Mouse (Mus musculus) frontal cortex, adult (tissue): ENCODE measurements around the gene Pex3.

Experiments
- ATAC-seq: cut with Nextera tagmentation; 2 replicates; pipeline ENCODE4 v1.9.2; 2017; ENCODE audit warnings: mild to moderate bottlenecking, moderate library complexity, mixed read lengths; ENCODE audit not compliant: low TSS enrichment

The Pex3 gene

GRCm38 (mm10) chr10:13536706-13537105 lies 16.2 kb downstream of the Pex3 start:
- no peak for ATAC-seq

DNA sequence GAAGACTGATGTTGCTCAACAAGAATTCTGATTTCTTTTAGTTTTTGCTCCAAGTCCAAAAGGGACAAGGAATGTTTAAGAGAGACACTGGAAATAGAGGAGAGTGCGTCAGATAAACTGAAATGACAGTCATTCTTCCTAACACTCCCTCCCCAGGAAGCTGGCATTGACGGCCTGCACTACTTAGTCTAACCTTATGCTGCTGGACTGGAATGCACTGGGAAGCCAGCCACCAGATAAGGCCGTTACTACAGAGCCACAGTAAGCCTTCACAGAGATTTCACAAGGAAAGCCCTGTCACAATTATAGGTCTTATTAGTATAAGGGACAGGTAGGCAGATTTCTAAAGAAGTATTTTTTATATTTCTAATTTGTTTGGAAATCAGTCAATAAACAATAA lies 18.2 kb downstream of the Pex3 start:
- ATAC-seq = no peak

GRCm38 (mm10) chr10:13528155-13528554 lies 24.8 kb downstream of the Pex3 start:
- no peak for ATAC-seq

- ATAC-seq = no peak
Measured at GRCm38 (mm10) chr10:13521857-13522256, 31.1 kb downstream of the Pex3 start.

DNA sequence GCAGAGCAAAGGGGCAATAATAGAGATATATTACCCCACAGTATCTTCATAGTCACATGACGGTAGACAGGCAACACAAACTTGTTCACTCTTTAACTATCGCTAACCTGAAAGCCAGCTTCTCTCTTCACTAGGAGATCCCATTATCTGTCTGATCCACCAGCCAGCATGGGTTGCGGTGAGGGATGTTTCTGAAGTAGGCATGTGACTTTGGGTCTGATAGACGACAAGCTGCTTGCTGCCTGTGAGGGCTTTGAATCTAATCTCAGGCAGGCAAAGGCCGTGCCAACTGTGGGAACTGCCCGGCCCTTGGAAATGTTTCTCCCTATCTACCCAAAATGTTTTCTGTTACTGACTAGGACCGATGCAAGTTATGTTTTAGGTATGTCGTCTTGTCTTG lies 50.6 kb downstream of the Pex3 start:
- no peak for ATAC-seq

- ATAC-seq = peak; percentile 40; the same call in 1 of the 2 replicates
Measured at GRCm38 (mm10) chr10:13501533-13501932, 51.4 kb downstream of the Pex3 start.

- ATAC-seq = peak; percentile 97
Measured at GRCm38 (mm10) chr10:13500938-13501496, 51.9 kb downstream of the Pex3 start.

DNA sequence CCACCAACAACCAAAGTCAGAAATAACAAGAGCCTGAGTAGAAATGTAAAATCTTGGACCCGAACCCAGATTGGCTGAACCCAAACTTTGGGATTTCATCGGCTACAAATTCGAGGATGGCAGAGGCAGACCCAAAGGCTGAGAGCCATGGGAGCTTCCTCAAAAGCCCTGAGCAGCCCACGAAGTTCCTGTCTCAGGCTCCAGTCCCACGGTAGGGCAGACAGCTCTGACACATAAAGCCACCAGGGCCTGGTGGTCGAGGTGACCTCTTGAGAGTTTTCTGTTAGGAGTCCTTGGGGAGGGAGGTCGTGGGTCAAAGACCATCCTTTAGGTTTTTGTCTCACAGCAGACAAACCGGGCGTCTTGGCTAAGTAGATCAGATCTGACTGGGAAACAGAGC lies 52.5 kb downstream of the Pex3 start:
- peak; percentile 9; the same call in 1 of the 2 replicates for ATAC-seq

GRCm38 (mm10) chr10:13499331-13499730 lies 53.6 kb downstream of the Pex3 start, which contains the start of gene Fuca2:
Gene Fuca2 (plus strand): TSS chr10:13499540.
- ATAC-seq = no peak

GRCm38 (mm10) chr10:13496315-13496714 lies 56.6 kb downstream of the Pex3 start:
- no peak for ATAC-seq

- no peak for ATAC-seq
Measured at GRCm38 (mm10) chr10:13493978-13494686, 58.8 kb downstream of the Pex3 start.

GRCm38 (mm10) chr10:13489671-13490070 lies 63.3 kb downstream of the Pex3 start:
- ATAC-seq = no peak

GRCm38 (mm10) chr10:13485958-13486357 lies 67.0 kb downstream of the Pex3 start:
- ATAC-seq = no peak

- ATAC-seq = no peak
Measured at GRCm38 (mm10) chr10:13479341-13479740, 73.6 kb downstream of the Pex3 start.

DNA sequence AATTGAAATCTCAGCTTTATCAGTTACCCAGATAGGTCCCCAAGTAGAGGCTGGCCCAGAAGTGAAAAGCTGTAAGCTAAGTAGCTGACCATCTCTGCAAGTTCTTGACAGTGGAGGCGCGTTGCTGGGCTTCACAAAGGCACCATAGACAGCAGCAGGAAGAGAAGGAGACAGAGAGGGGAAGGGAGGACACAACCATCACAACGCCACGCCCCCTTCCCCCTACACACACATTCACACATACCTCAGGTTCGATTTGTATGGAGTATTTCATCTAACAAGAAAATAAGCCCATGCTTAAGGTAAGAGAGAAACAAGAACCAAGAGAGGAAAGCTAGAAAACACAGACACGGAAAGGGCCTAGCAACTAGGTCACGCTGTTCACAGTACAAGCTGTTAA lies 77.8 kb downstream of the Pex3 start:
- peak; percentile 51 for ATAC-seq

- ATAC-seq = no peak
Measured at GRCm38 (mm10) chr10:13474568-13474955, 78.4 kb downstream of the Pex3 start.
